Mouse (Mus musculus): Measurements from ENCODE around the gene Tmem97. TPM values are rescaled to one million over a fixed set of nuclear protein-coding genes. Genes with fewer than 3 reads are reported as not detected.

The Tmem97 gene
- 63.2 and 68.2 TPM in 2 replicates for polyA plus RNA-seq (2015; fragmentation: Nextera tagmentation; extraction: Ambion mirVana)

DNA sequence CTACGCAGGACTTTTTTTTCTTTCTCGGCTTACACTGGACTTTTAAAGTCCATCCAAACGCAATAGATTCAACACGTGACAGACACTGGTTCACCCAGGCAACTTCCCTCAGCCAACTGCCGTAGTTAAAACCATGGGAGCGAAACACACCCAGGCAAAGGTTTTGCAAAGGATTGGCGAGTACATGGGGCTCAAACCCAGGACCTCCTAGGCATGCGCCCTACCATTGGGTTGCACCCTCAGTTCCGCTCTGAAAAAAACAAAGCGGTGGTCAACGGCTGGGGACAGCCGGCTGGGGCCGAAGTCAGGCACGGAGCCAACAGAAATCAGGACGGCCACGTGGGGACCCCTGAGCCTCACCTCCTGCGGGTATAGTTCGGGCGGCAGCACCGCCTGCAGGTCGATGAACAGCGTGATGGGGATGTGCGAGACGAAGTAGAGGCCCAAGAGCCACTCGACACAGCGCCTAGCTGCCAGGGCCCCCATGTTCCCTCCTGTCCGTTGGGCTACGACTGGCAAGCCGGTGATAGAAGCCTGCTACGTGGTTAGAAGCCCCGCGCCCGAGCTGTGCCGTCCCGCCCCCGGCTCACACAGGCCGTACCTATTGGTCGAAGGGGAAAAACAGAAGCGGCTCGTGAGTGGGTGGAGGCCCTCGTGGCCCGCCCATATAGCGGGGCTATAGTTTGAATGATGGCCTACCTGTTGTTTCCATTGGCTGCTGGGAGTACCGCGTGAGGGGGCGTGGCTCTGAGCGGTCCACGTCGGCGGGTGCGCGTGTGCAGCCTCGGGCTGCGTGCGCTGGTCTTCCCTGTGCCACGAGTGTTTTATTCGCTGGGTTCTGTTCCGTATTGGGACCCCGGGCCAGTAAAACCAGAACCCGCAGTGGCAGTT, at the start of gene Tmem97:
Tmem97 (minus strand) TSS at position 610 of the 891 bp plus-strand sequence.
- H3K9me3 ChIP-seq (ENCODE audit: control insufficient read depth, low read length): no peaks in the 10 kb centered on the region
- peak within 1 kb of the TSS; percentile 68 for H3K4me3 ChIP-seq (ENCODE audit: low read depth, low read length)
- under 1% methylated on average over 60 of the region's 60 CpGs for WGBS
- H3K36me3 ChIP-seq (ENCODE audit: control insufficient read depth, insufficient read depth, low read length): no peaks in the 10 kb centered on the region
- peak within 1 kb of the TSS; percentile 75 for H3K27ac ChIP-seq (replicated peaks)
- DNase-seq (ENCODE audit: low spot score) (peak; percentile 97), ATAC-seq (ENCODE audit: low FRiP score, low TSS enrichment) (peak; percentile 99)
- TF ChIP-seq CTCF (IDR thresholded peaks at IDR 0.05; ENCODE audit: low read depth) (peak; percentile 46), EP300 (optimal IDR thresholded peaks at IDR 0.05) (no peak)
- H3K4me1 ChIP-seq (replicated peaks; ENCODE audit: control insufficient read depth, insufficient read depth): 0 out of 2 replicates have a peak, but pooled peaks cover 2% of the 10 kb centered on the region
- H3K27me3 ChIP-seq (ENCODE audit: control insufficient read depth, insufficient read depth, low read length): no peaks in the 10 kb centered on the region
- peak within 1 kb of the TSS; percentile 89 for H3K4me2 ChIP-seq (replicated peaks; ENCODE audit: low read depth)
- H3K9ac ChIP-seq (ENCODE audit: low read length): peak within 1 kb of the TSS; percentile 65

DNA sequence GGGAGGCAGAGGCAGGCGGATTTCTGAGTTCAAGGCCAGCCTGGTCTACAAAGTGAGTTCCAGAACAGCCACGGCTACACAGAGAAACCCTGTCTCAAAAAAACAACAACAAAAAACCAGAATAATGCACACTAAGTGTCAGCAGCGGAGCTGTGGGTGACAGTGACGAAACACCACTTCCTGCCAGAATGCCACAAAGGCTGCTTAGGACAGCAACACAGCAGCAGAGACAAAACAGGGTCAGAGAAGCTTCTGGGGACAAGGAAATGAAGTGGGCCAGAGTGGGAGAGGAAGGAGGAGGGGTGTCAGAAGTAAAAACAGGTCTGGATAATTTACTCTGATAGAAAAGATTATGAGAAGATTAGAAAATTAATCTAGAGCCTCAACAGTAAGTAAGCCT, 49.5 kb upstream of the Tmem97 start:
- TF ChIP-seq EP300 (optimal IDR thresholded peaks at IDR 0.05): no peak
- no peak for TF ChIP-seq CTCF (IDR thresholded peaks at IDR 0.05; ENCODE audit: low read depth)
- Histone ChIP-seq H3K27me3 (ENCODE audit: control insufficient read depth, insufficient read depth, low read length) (no peaks in the 10 kb centered on the region), H3K4me1 (replicated peaks; ENCODE audit: control insufficient read depth, insufficient read depth) (no peaks in the 10 kb centered on the region), H3K9me3 (ENCODE audit: control insufficient read depth, low read length) (no peaks in the 10 kb centered on the region), H3K4me3 (ENCODE audit: low read depth, low read length) (no peak overlapping the region), H3K36me3 (ENCODE audit: control insufficient read depth, insufficient read depth, low read length) (no peaks in the 10 kb centered on the region), H3K9ac (ENCODE audit: low read length) (no peak overlapping the region), H3K4me2 (replicated peaks; ENCODE audit: low read depth) (no peak overlapping the region), H3K27ac (replicated peaks) (no peak overlapping the region)
- 69% methylated on average over 4 of the region's 4 CpGs for WGBS
- ATAC-seq (ENCODE audit: low FRiP score, low TSS enrichment): no peak
- DNase-seq (ENCODE audit: low spot score): no peak

- H3K4me3 ChIP-seq (ENCODE audit: low read depth, low read length): no peak overlapping the region
- no peaks in the 10 kb centered on the region for H3K4me1 ChIP-seq (replicated peaks; ENCODE audit: control insufficient read depth, insufficient read depth)
- no peak overlapping the region for H3K9ac ChIP-seq (ENCODE audit: low read length)
- H3K27ac ChIP-seq (replicated peaks): no peak overlapping the region
- TF ChIP-seq CTCF (IDR thresholded peaks at IDR 0.05; ENCODE audit: low read depth): no peak
- TF ChIP-seq EP300 (optimal IDR thresholded peaks at IDR 0.05): no peak
- ATAC-seq (ENCODE audit: low FRiP score, low TSS enrichment): no peak
- H3K4me2 ChIP-seq (replicated peaks; ENCODE audit: low read depth): no peak overlapping the region
- no peaks in the 10 kb centered on the region for H3K9me3 ChIP-seq (ENCODE audit: control insufficient read depth, low read length)
- DNase-seq (ENCODE audit: low spot score): no peak
- H3K36me3 ChIP-seq (ENCODE audit: control insufficient read depth, insufficient read depth, low read length): no peaks in the 10 kb centered on the region
- no peaks in the 10 kb centered on the region for H3K27me3 ChIP-seq (ENCODE audit: control insufficient read depth, insufficient read depth, low read length)
- 46% methylated on average over 3 of the region's 3 CpGs for WGBS
Observed at GRCm38 (mm10) chr11:78598763-78599415, 48.3 kb upstream of the Tmem97 start.

DNA sequence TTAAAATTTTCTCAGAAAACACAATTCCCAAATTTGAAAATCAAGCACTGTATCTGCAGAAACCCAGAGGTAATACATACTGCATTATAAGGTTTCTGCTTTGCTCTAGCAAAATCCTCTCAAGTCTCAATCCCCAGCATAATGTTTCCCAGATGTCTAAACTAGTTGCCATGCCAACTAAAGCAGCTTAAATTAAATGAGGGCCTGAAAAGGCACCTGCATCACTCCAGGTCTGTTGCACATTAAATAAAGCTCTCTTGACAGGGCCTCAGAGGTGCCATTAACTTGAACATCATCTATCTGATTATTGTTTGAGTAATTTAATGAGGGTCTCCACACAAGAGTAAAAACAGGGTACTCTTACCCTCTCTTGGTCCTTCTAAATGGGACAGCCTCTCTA, 46.2 kb upstream of the Tmem97 start:
- no peak for DNase-seq (ENCODE audit: low spot score)
- Histone ChIP-seq H3K4me3 (ENCODE audit: low read depth, low read length) (no peak overlapping the region), H3K4me2 (replicated peaks; ENCODE audit: low read depth) (no peak overlapping the region), H3K27ac (replicated peaks) (no peak overlapping the region), H3K36me3 (ENCODE audit: control insufficient read depth, insufficient read depth, low read length) (no peaks in the 10 kb centered on the region), H3K27me3 (ENCODE audit: control insufficient read depth, insufficient read depth, low read length) (no peaks in the 10 kb centered on the region), H3K9me3 (ENCODE audit: control insufficient read depth, low read length) (no peaks in the 10 kb centered on the region), H3K4me1 (replicated peaks; ENCODE audit: control insufficient read depth, insufficient read depth) (no peaks in the 10 kb centered on the region), H3K9ac (ENCODE audit: low read length) (no peak overlapping the region)
- ATAC-seq (ENCODE audit: low FRiP score, low TSS enrichment): no peak
- no peak for TF ChIP-seq EP300 (optimal IDR thresholded peaks at IDR 0.05)
- TF ChIP-seq CTCF (IDR thresholded peaks at IDR 0.05; ENCODE audit: low read depth): no peak

DNA sequence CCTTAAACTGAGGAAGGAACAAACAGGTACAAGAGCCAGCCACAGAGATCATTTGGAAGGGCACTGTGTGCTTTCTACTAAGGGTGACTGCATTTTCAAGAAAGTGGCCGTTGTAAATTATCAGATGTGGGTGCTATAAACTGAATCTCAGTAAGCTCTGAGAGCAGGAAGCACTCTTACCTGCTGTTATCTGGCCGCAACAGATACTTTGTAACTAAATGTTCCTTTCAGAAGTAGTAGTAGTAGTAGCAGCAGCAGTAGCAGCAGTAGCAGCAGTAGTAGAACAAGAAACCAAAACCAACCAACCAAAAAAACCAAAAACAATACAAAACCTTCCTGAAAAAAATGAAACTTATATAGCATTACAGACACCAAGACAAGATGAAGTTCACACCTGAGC, 45.2 kb upstream of the Tmem97 start:
- H3K9me3 ChIP-seq (ENCODE audit: control insufficient read depth, low read length): no peaks in the 10 kb centered on the region
- TF ChIP-seq CTCF (IDR thresholded peaks at IDR 0.05; ENCODE audit: low read depth): no peak
- no peak for TF ChIP-seq EP300 (optimal IDR thresholded peaks at IDR 0.05)
- no peak overlapping the region for H3K9ac ChIP-seq (ENCODE audit: low read length)
- H3K27me3 ChIP-seq (ENCODE audit: control insufficient read depth, insufficient read depth, low read length): no peaks in the 10 kb centered on the region
- ATAC-seq (ENCODE audit: low FRiP score, low TSS enrichment): no peak
- WGBS: 89% methylated on average over 2 of the region's 2 CpGs
- no peak for DNase-seq (ENCODE audit: low spot score)
- H3K4me3 ChIP-seq (ENCODE audit: low read depth, low read length): no peak overlapping the region
- H3K4me2 ChIP-seq (replicated peaks; ENCODE audit: low read depth): no peak overlapping the region
- H3K36me3 ChIP-seq (ENCODE audit: control insufficient read depth, insufficient read depth, low read length): no peaks in the 10 kb centered on the region
- no peak overlapping the region for H3K27ac ChIP-seq (replicated peaks)
- H3K4me1 ChIP-seq (replicated peaks; ENCODE audit: control insufficient read depth, insufficient read depth): no peaks in the 10 kb centered on the region

Measured in stomach, postnatal 0 days (tissue).